Mouse (Mus musculus): ENCODE data around the gene Tll1. TPM values are rescaled to one million over a fixed set of nuclear protein-coding genes. Genes with fewer than 3 reads are reported as not detected.

Tll1 gene
- total RNA-seq (2021): 1 to 10 TPM; 4.2 to 4.6 TPM
- long read RNA-seq, experiment 1, full-length matches to known transcripts: 4 of 6 reads
- long read RNA-seq, experiment 1, partial matches to known transcripts: 1 of 6 reads
- long read RNA-seq, experiment 1, other reads (novel, unspliced or antisense): 1 of 6 reads
- long read RNA-seq, experiment 2, full-length matches to known transcripts: 2 of 4 reads
- long read RNA-seq, experiment 2, partial matches to known transcripts: 2 of 4 reads
- long read RNA-seq, experiment 2, other reads (novel, unspliced or antisense): 0 of 4 reads

GRCm38 (mm10) chr8:64206024-64206385 is at the start of gene Tll1:
TSS of gene Tll1 (minus strand) at chr8:64206271.
- intact Hi-C loops (cut with DNase I): loop anchor here (5.0 to 10.0 kb wide), 2 partner anchors 181 to 341 kb away; no protein-coding TSS in a partner anchor
- DNase-seq (ENCODE audit: low spot score in 2 of 2): peak in 1 of 2 experiments; percentile 9

GRCm38 (mm10) chr8:64238645-64239044 is 32.6 kb upstream of the Tll1 start:
- DNase-seq (ENCODE audit: low spot score in 2 of 2): no peak
- intact Hi-C loops (cut with DNase I): no loop called here

- intact Hi-C loops (cut with DNase I): no loop called here
- DNase-seq (ENCODE audit: low spot score in 2 of 2): no peak
Measured at GRCm38 (mm10) chr8:64221600-64221999, 15.5 kb upstream of the Tll1 start.

GRCm38 (mm10) chr8:64217644-64218043 is 11.6 kb upstream of the Tll1 start:
- intact Hi-C loops (cut with DNase I): no loop called here
- no peak for DNase-seq (ENCODE audit: low spot score in 2 of 2)

GRCm38 (mm10) chr8:64216252-64216651 is 10.2 kb upstream of the Tll1 start:
- intact Hi-C loops (cut with DNase I): no loop called here
- no peak for DNase-seq (ENCODE audit: low spot score in 2 of 2)

GRCm38 (mm10) chr8:64215374-64215773 is 9.3 kb upstream of the Tll1 start:
- no peak for DNase-seq (ENCODE audit: low spot score in 2 of 2)
- intact Hi-C loops (cut with DNase I): no loop called here

- no peak for DNase-seq (ENCODE audit: low spot score in 2 of 2)
- intact Hi-C loops (cut with DNase I): no loop called here
Measured at GRCm38 (mm10) chr8:64214906-64215305, 8.8 kb upstream of the Tll1 start.

GRCm38 (mm10) chr8:64206411-64206861 is 365 bp upstream of the Tll1 start:
- intact Hi-C loops (cut with DNase I): loop anchor here (5.0 to 10.0 kb wide), 2 partner anchors 182 to 341 kb away; no protein-coding TSS in a partner anchor
- DNase-seq (ENCODE audit: low spot score in 2 of 2): peak; percentile 34 to 39

- intact Hi-C loops (cut with DNase I): loop anchor here (5.0 to 10.0 kb wide), 2 partner anchors 181 to 342 kb away; no protein-coding TSS in a partner anchor
Measured at GRCm38 (mm10) chr8:64205321-64206023, 599 bp downstream of the Tll1 start.

GRCm38 (mm10) chr8:64204801-64205311 is 1.2 kb downstream of the Tll1 start:
- intact Hi-C loops (cut with DNase I): loop anchor here (5.0 to 10.0 kb wide), 2 partner anchors 180 to 342 kb away; no protein-coding TSS in a partner anchor
- DNase-seq (ENCODE audit: low spot score in 2 of 2): no peak

More at GRCm38 (mm10) chr8:64205321-64206023, 599 bp downstream of the Tll1 start:
- DNase-seq (ENCODE audit: low spot score in 2 of 2): peak in 1 of 2 experiments; percentile 19

GRCm38 (mm10) chr8:64204167-64204566 is 1.9 kb downstream of the Tll1 start:
- intact Hi-C loops (cut with DNase I): loop anchor here (10.0 kb wide), 1 partner anchor 179 kb away; no protein-coding TSS in a partner anchor
- DNase-seq (ENCODE audit: low spot score in 2 of 2): peak in 1 of 2 experiments; percentile 54

- intact Hi-C loops (cut with DNase I): no loop called here
- no peak for DNase-seq (ENCODE audit: low spot score in 2 of 2)
Measured at GRCm38 (mm10) chr8:64198326-64198725, 7.7 kb downstream of the Tll1 start.

GRCm38 (mm10) chr8:64193421-64193820 is 12.7 kb downstream of the Tll1 start:
- no peak for DNase-seq (ENCODE audit: low spot score in 2 of 2)
- intact Hi-C loops (cut with DNase I): no loop called here

GRCm38 (mm10) chr8:64187881-64188280 is 18.2 kb downstream of the Tll1 start:
- intact Hi-C loops (cut with DNase I): no loop called here
- no peak for DNase-seq (ENCODE audit: low spot score in 2 of 2)

GRCm38 (mm10) chr8:64176931-64177330 is 29.1 kb downstream of the Tll1 start:
- intact Hi-C loops (cut with DNase I): no loop called here

GRCm38 (mm10) chr8:64174916-64175315 is 31.2 kb downstream of the Tll1 start:
- intact Hi-C loops (cut with DNase I): no loop called here
- no peak for DNase-seq (ENCODE audit: low spot score in 2 of 2)

More at GRCm38 (mm10) chr8:64176931-64177330, 29.1 kb downstream of the Tll1 start:
- DNase-seq (ENCODE audit: low spot score in 2 of 2): no peak

GRCm38 (mm10) chr8:64173759-64174158 is 32.3 kb downstream of the Tll1 start:
- intact Hi-C loops (cut with DNase I): no loop called here
- DNase-seq (ENCODE audit: low spot score in 2 of 2): no peak

GRCm38 (mm10) chr8:64152899-64153891 is 52.9 kb downstream of the Tll1 start:
- intact Hi-C loops (cut with DNase I): loop anchor here (10.0 kb wide), 1 partner anchor 192 kb away; no protein-coding TSS in a partner anchor
- DNase-seq (ENCODE audit: low spot score in 2 of 2): no peak
